Mouse (Mus musculus) liver, embryonic 14 days (tissue): Measurements from ENCODE around the gene Samd13. TPM values are rescaled to one million over a fixed set of nuclear protein-coding genes. Genes with fewer than 3 reads are reported as not detected.

ENCODE experiments used
- polyA plus RNA-seq: library from polyadenylated mRNA; depleted of rRNA; stranded (reverse); fragments of >200 nt; gene quantifications from 2 replicates; pipeline ENCODE4 v1.2.3, GENCODE M21; 2012; rRNA removed

Samd13 gene
- polyA plus RNA-seq = 0.08 and 0.10 TPM in 2 replicates

GRCm38 (mm10) chr3:146684811-146685675 lies at the start of gene Samd13:
Samd13 (minus strand) TSS chr3:146685592.

GRCm38 (mm10) chr3:146651217-146651616 lies 34.2 kb downstream of the Samd13 start, which contains the start of gene 4930503B20Rik:
4930503B20Rik (minus strand) TSS chr3:146651317.

GRCm38 (mm10) chr3:146615496-146615895 lies 69.9 kb downstream of the Samd13 start, which contains the start of gene Dnase2b:
Dnase2b (minus strand) TSS chr3:146615596.

Other genes with a start within 250 kb of the Samd13 start
- 1.7 and 2.1 TPM in 2 replicates for gene Ctbs, start 235.8 kb downstream of the Samd13 start, polyA plus RNA-seq
- 1.3 and 1.6 TPM in 2 replicates for gene Spata1, start 185.8 kb downstream of the Samd13 start, polyA plus RNA-seq
- gene Gng5, start 185.8 kb downstream of the Samd13 start, polyA plus RNA-seq = 126 and 149 TPM in 2 replicates
- 24.8 and 25.4 TPM in 2 replicates for gene Rpf1, start 164.2 kb downstream of the Samd13 start, polyA plus RNA-seq
- gene Uox, start 115.2 kb downstream of the Samd13 start, polyA plus RNA-seq = 2.9 and 3.2 TPM in 2 replicates
- 0.40 and 0.41 TPM in 2 replicates for gene Dnase2b, start 70.0 kb downstream of the Samd13 start, polyA plus RNA-seq
- not detected in 2 replicates for gene 4930503B20Rik, start 34.3 kb downstream of the Samd13 start, polyA plus RNA-seq
- gene Prkacb, start 127.4 kb upstream of the Samd13 start, polyA plus RNA-seq = 6.0 and 6.8 TPM in 2 replicates
- gene Ttll7, start 166.8 kb upstream of the Samd13 start, polyA plus RNA-seq = 0.24 and 0.25 TPM in 2 replicates